8 mouse cellular contexts compared by ENCODE assay signal in genomic region chr13:21180551-21181530, GRCm38 (mm10). TPM values are rescaled to one million over a fixed set of nuclear protein-coding genes. Genes with fewer than 3 reads are reported as not detected.
DNase-seq lines count a peak whose midpoint lies in the region; ATAC-seq and TF ChIP-seq lines count a peak whose summit lies in the region.

No protein-coding gene starts in this region.

- under 1% methylated on average over 70 of the region's 71 CpGs for WGBS in forebrain, embryonic 16.5 days
- WGBS in hindbrain, embryonic 14.5 days, result under 1% methylated on average over 71 of the region's 71 CpGs
- under 1% methylated on average over 71 of the region's 71 CpGs for WGBS in liver, embryonic 11.5 days
- WGBS in midbrain, postnatal 0 days, result under 1% methylated on average over 70 of the region's 71 CpGs
- under 1% methylated on average over 71 of the region's 71 CpGs for WGBS in stomach, embryonic 16.5 days

- H3K4me1 ChIP-seq in forebrain, embryonic 16.5 days (replicated peaks; ENCODE audit: control insufficient read depth, insufficient read depth, low read length), result peaks cover 27% of the 10 kb centered on the region
- peaks cover 25% of the 10 kb centered on the region for H3K4me1 ChIP-seq in hindbrain, embryonic 14.5 days (replicated peaks; ENCODE audit: control insufficient read depth, insufficient read depth, low read length)
- H3K4me1 ChIP-seq in liver, embryonic 11.5 days (replicated peaks; ENCODE audit: control insufficient read depth, insufficient read depth, low read length), result peaks cover 30% of the 10 kb centered on the region
- H3K4me1 ChIP-seq in midbrain, postnatal 0 days (ENCODE audit: insufficient read depth, low read length), result peaks cover 7% of the 10 kb centered on the region
- peaks cover 25% of the 10 kb centered on the region for H3K4me1 ChIP-seq in stomach, embryonic 16.5 days (ENCODE audit: control insufficient read depth, insufficient read depth, low read length)

- DNase-seq in ovary, postnatal 36 days (ENCODE audit: low spot score), result peak; percentile 51
- DNase-seq in ovary, postnatal 14 days (ENCODE audit: low spot score), result no peak
- peak; percentile 52 to 69 for DNase-seq in cerebellum, adult 18-20 months
- DNase-seq in hindbrain, embryonic 14.5 days (ENCODE audit: low spot score), result peak; percentile 40
- no peak for DNase-seq in liver, embryonic 11.5 days (ENCODE audit: low spot score)
- DNase-seq in midbrain, postnatal 0 days (ENCODE audit: low spot score), result peak; percentile 46

- H3K27ac ChIP-seq in forebrain, embryonic 16.5 days (ENCODE audit: low read length), result peak overlapping the region; percentile 97
- H3K27ac ChIP-seq in hindbrain, embryonic 14.5 days, result peak overlapping the region; percentile 95
- H3K27ac ChIP-seq in liver, embryonic 11.5 days (ENCODE audit: low read depth, low read length), result peak overlapping the region; percentile 73
- peak overlapping the region; percentile 92 for H3K27ac ChIP-seq in midbrain, postnatal 0 days (ENCODE audit: low read depth, low read length)
- peak overlapping the region; percentile 97 for H3K27ac ChIP-seq in stomach, embryonic 16.5 days (ENCODE audit: low read length)

- H3K9me3 ChIP-seq in forebrain, embryonic 16.5 days (ENCODE audit: control insufficient read depth, low read length), result no peaks in the 10 kb centered on the region
- no peaks in the 10 kb centered on the region for H3K9me3 ChIP-seq in hindbrain, embryonic 14.5 days (ENCODE audit: control insufficient read depth, low read length)
- H3K9me3 ChIP-seq in liver, embryonic 11.5 days (ENCODE audit: control insufficient read depth, low read length), result no peaks in the 10 kb centered on the region
- no peaks in the 10 kb centered on the region for H3K9me3 ChIP-seq in midbrain, postnatal 0 days (ENCODE audit: low read length)
- H3K9me3 ChIP-seq in stomach, embryonic 16.5 days (replicated peaks; ENCODE audit: control insufficient read depth, low read length), result no peaks in the 10 kb centered on the region

- peak; percentile 30 for ATAC-seq in forebrain, embryonic 16.5 days
- ATAC-seq in hindbrain, embryonic 14.5 days (ENCODE audit: low FRiP score), result peak; percentile 64
- peak; percentile 35 for ATAC-seq in liver, embryonic 11.5 days (replicated peaks; ENCODE audit: low FRiP score)
- peak; percentile 69 for ATAC-seq in midbrain, postnatal 0 days (ENCODE audit: low FRiP score)
- peak; percentile 7; the same call in 1 of the 2 replicates for ATAC-seq in stomach, embryonic 16.5 days (ENCODE audit: insufficient read depth, low FRiP score)

- H3K27me3 ChIP-seq in forebrain, embryonic 16.5 days (replicated peaks; ENCODE audit: control insufficient read depth, insufficient read depth, low read length), result no peaks in the 10 kb centered on the region
- no peaks in the 10 kb centered on the region for H3K27me3 ChIP-seq in hindbrain, embryonic 14.5 days (ENCODE audit: control insufficient read depth, insufficient read depth, low read length)
- H3K27me3 ChIP-seq in liver, embryonic 11.5 days (replicated peaks; ENCODE audit: control insufficient read depth, insufficient read depth, low read length), result no peaks in the 10 kb centered on the region
- no peaks in the 10 kb centered on the region for H3K27me3 ChIP-seq in midbrain, postnatal 0 days (ENCODE audit: insufficient read depth, low read length)
- no peaks in the 10 kb centered on the region for H3K27me3 ChIP-seq in stomach, embryonic 16.5 days (ENCODE audit: control insufficient read depth, insufficient read depth, low read length)

- H3K4me2 ChIP-seq in forebrain, embryonic 16.5 days (ENCODE audit: low read length), result peak overlapping the region; percentile 90
- H3K4me2 ChIP-seq in hindbrain, embryonic 14.5 days (replicated peaks), result peak overlapping the region; percentile 96
- peak overlapping the region; percentile 98 for H3K4me2 ChIP-seq in liver, embryonic 11.5 days
- H3K4me2 ChIP-seq in midbrain, postnatal 0 days (ENCODE audit: low read depth, low read length, poor library complexity, severe bottlenecking), result peak overlapping the region; percentile 84
- H3K4me2 ChIP-seq in stomach, embryonic 16.5 days (ENCODE audit: low read depth, low read length), result peak overlapping the region; percentile 64

- TF ChIP-seq CTCF in midbrain, postnatal 0 days (IDR thresholded peaks at IDR 0.05), result no peak

- H3K9ac ChIP-seq in forebrain, embryonic 16.5 days (replicated peaks; ENCODE audit: low read depth, low read length), result peak overlapping the region; percentile 86
- peak overlapping the region; percentile 81 for H3K9ac ChIP-seq in hindbrain, embryonic 14.5 days
- peak overlapping the region; percentile 99 for H3K9ac ChIP-seq in liver, embryonic 11.5 days (ENCODE audit: low read depth, low read length)
- H3K9ac ChIP-seq in midbrain, postnatal 0 days (replicated peaks; ENCODE audit: low read length, poor library complexity, severe bottlenecking), result peak overlapping the region; percentile 81
- peak overlapping the region; percentile 89 for H3K9ac ChIP-seq in stomach, embryonic 16.5 days (ENCODE audit: low read length)

- peaks cover 16% of the 10 kb centered on the region for H3K36me3 ChIP-seq in forebrain, embryonic 16.5 days (ENCODE audit: control insufficient read depth, insufficient read depth)
- peaks cover 38% of the 10 kb centered on the region for H3K36me3 ChIP-seq in hindbrain, embryonic 14.5 days (replicated peaks; ENCODE audit: control insufficient read depth, insufficient read depth)
- H3K36me3 ChIP-seq in liver, embryonic 11.5 days (ENCODE audit: control insufficient read depth, insufficient read depth, low read length), result peaks cover 37% of the 10 kb centered on the region
- peaks cover 11% of the 10 kb centered on the region for H3K36me3 ChIP-seq in midbrain, postnatal 0 days (ENCODE audit: insufficient read depth, low read length)
- peaks cover 13% of the 10 kb centered on the region; the same call in 1 of the 2 replicates for H3K36me3 ChIP-seq in stomach, embryonic 16.5 days (ENCODE audit: control insufficient read depth, insufficient read depth, low read length)

- peak overlapping the region; percentile 99 for H3K4me3 ChIP-seq in forebrain, embryonic 16.5 days (replicated peaks; ENCODE audit: low read length)
- H3K4me3 ChIP-seq in hindbrain, embryonic 14.5 days (replicated peaks; ENCODE audit: low read length), result peak overlapping the region; percentile 91
- peak overlapping the region; percentile 100 for H3K4me3 ChIP-seq in liver, embryonic 11.5 days (ENCODE audit: low read depth, low read length)
- H3K4me3 ChIP-seq in midbrain, postnatal 0 days (ENCODE audit: low read depth, low read length), result peak overlapping the region; percentile 99
- peak overlapping the region; percentile 96 for H3K4me3 ChIP-seq in stomach, embryonic 16.5 days (replicated peaks; ENCODE audit: low read length)

RNA-seq across cellular contexts. Expression of gene Trim27, which starts 1.6 kb away (rescaled TPM):
- polyA plus RNA-seq in forebrain, embryonic 16.5 days (2015; fragmentation: Nextera tagmentation; extraction: Ambion mirVana), result 89.7 and 96.6 TPM in 2 replicates
- 75.5 and 87.8 TPM in 2 replicates for polyA plus RNA-seq in hindbrain, embryonic 14.5 days (2014; fragmentation: Nextera tagmentation; extraction: Ambion mirVana)
- 165 and 175 TPM in 2 replicates for polyA plus RNA-seq in liver, embryonic 11.5 days (2014; fragmentation: Nextera tagmentation; extraction: Ambion mirVana)
- total RNA-seq in midbrain, postnatal 0 days (2014; rRNA removed), result 74.5 and 76.2 TPM in 2 replicates
- 64.2 and 65.0 TPM in 2 replicates for polyA plus RNA-seq in midbrain, postnatal 0 days (2015; fragmentation: Nextera tagmentation; extraction: Ambion mirVana)
- polyA plus RNA-seq in stomach, embryonic 16.5 days (2015; fragmentation: Nextera tagmentation; extraction: Ambion mirVana), result 84.2 and 84.3 TPM in 2 replicates

RNA-seq across cellular contexts. Expression of gene Olfr1368, which starts 35.2 kb away (rescaled TPM):
- polyA plus RNA-seq in forebrain, embryonic 16.5 days (2015; fragmentation: Nextera tagmentation; extraction: Ambion mirVana), result not detected in 2 replicates
- not detected in 2 replicates for polyA plus RNA-seq in hindbrain, embryonic 14.5 days (2014; fragmentation: Nextera tagmentation; extraction: Ambion mirVana)
- not detected in 2 replicates for polyA plus RNA-seq in liver, embryonic 11.5 days (2014; fragmentation: Nextera tagmentation; extraction: Ambion mirVana)
- total RNA-seq in midbrain, postnatal 0 days (2014; rRNA removed), result not detected in 2 replicates
- not detected in 2 replicates for polyA plus RNA-seq in midbrain, postnatal 0 days (2015; fragmentation: Nextera tagmentation; extraction: Ambion mirVana)
- polyA plus RNA-seq in stomach, embryonic 16.5 days (2015; fragmentation: Nextera tagmentation; extraction: Ambion mirVana), result not detected in 2 replicates

RNA-seq across cellular contexts. Expression of gene Olfr263, which starts 51.4 kb away (rescaled TPM):
- not detected in 2 replicates for polyA plus RNA-seq in forebrain, embryonic 16.5 days (2015; fragmentation: Nextera tagmentation; extraction: Ambion mirVana)
- not detected in 2 replicates for polyA plus RNA-seq in hindbrain, embryonic 14.5 days (2014; fragmentation: Nextera tagmentation; extraction: Ambion mirVana)
- polyA plus RNA-seq in liver, embryonic 11.5 days (2014; fragmentation: Nextera tagmentation; extraction: Ambion mirVana), result not detected in 2 replicates
- not detected in 2 replicates for total RNA-seq in midbrain, postnatal 0 days (2014; rRNA removed)
- not detected in 2 replicates for polyA plus RNA-seq in midbrain, postnatal 0 days (2015; fragmentation: Nextera tagmentation; extraction: Ambion mirVana)
- not detected in 2 replicates for polyA plus RNA-seq in stomach, embryonic 16.5 days (2015; fragmentation: Nextera tagmentation; extraction: Ambion mirVana)

Comparison
In these comparisons a context has a peak if more than half of its experiments do, and no peak if none do; other contexts are left out.
1. DNase-seq: peak in ovary, postnatal 36 days (single experiment), cerebellum, adult 18-20 months (2 of 2), hindbrain, embryonic 14.5 days (single experiment) and midbrain, postnatal 0 days (single experiment); none in ovary, postnatal 14 days (single experiment) and liver, embryonic 11.5 days (single experiment).
2. ATAC-seq: peak in every context shown above with its lines; median percentile 69 in midbrain, postnatal 0 days; 64 in hindbrain, embryonic 14.5 days; 35 in liver, embryonic 11.5 days; 30 in forebrain, embryonic 16.5 days; 7 in stomach, embryonic 16.5 days.
3. Peak in every context shown above with its lines, with median percentiles within 50 percentile points of each other: H3K27ac ChIP-seq, H3K4me2 ChIP-seq, H3K4me3 ChIP-seq and H3K9ac ChIP-seq.